Mouse (Mus musculus) spleen, adult 2 months (tissue): Measurements from ENCODE around the gene Sema5a. TPM values are rescaled to one million over a fixed set of nuclear protein-coding genes. Genes with fewer than 3 reads are reported as not detected.
A peak's percentile ranks its signal among the peaks of the same experiment; 100 is the strongest.
"Not testable (repeated sequence)": the region's sequence is repeated elsewhere in the genome, so short reads cannot be mapped to it uniquely, and the experiment has no call there.

Source experiments
- DNase-seq, 2 experiments: peaks; one replicate each; pipeline versions ENCODE4 v3.0.0 to v3.0.0-alpha.2; 2012 to 2021; ENCODE audit warnings: low spot score in 2 of 2, low read depth in 1 of 2
- H3K27ac ChIP-seq: fragments of 200-500 bp; 2 replicates; pipeline ENCODE4 v1.5.1; 2012; ENCODE audit warnings: low read length, inconsistent platforms; ENCODE audit not compliant: insufficient read depth
- H3K27me3 ChIP-seq: fragments of 200-500 bp; 2 replicates; pipeline ENCODE4 v1.6.1; 2012; ENCODE audit warnings: mild to moderate bottlenecking, moderate library complexity, low read length, inconsistent platforms; ENCODE audit not compliant: control insufficient read depth, insufficient read depth
- H3K36me3 ChIP-seq: fragments of 200-500 bp; 2 replicates; pipeline ENCODE4 v1.6.1; 2012; ENCODE audit warnings: mild to moderate bottlenecking, low read length, inconsistent platforms; ENCODE audit not compliant: control insufficient read depth, insufficient read depth
- H3K4me1 ChIP-seq: fragments of 200-500 bp; 2 replicates; pipeline ENCODE4 v1.6.1; 2011; ENCODE audit warnings: inconsistent platforms; ENCODE audit not compliant: control insufficient read depth, insufficient read depth, insufficient read length
- H3K4me3 ChIP-seq: fragments of 200-500 bp; 2 replicates; pipeline ENCODE4 v1.5.1; 2011; ENCODE audit warnings: mild to moderate bottlenecking, inconsistent platforms; ENCODE audit not compliant: insufficient read depth, insufficient read length; ENCODE audit errors: extremely low read depth
- CTCF ChIP-seq: fragments of 200-500 bp; IDR thresholded peaks from 2 replicates; pipeline ENCODE4 v1.5.1; 2011; ENCODE audit warnings: mild to moderate bottlenecking, inconsistent platforms; ENCODE audit not compliant: insufficient read depth, insufficient read length, insufficient replicate concordance; ENCODE audit errors: extremely low read depth
- POLR2A ChIP-seq: fragments of 200-500 bp; IDR thresholded peaks from 2 replicates; pipeline ENCODE4 v1.6.1; 2011; ENCODE audit warnings: low read depth, low read length, inconsistent platforms
- WGBS: fragments of 180-500 bp; shearing (Covaris S2); methylation state at CpG from one replicate; pipeline ENCODE4 v1.1.7; 2018; 5-methylcytosine and 5-hydroxymethylcytosine counted together
- polyA plus RNA-seq: library from polyadenylated mRNA; depleted of rRNA; stranded (reverse); fragments of >200 nt; gene quantifications from 2 replicates; pipeline ENCODE4 v1.2.3, GENCODE M21; 2012; rRNA removed

Gene Sema5a
- polyA plus RNA-seq: 5.4 and 8.2 TPM in 2 replicates

DNA sequence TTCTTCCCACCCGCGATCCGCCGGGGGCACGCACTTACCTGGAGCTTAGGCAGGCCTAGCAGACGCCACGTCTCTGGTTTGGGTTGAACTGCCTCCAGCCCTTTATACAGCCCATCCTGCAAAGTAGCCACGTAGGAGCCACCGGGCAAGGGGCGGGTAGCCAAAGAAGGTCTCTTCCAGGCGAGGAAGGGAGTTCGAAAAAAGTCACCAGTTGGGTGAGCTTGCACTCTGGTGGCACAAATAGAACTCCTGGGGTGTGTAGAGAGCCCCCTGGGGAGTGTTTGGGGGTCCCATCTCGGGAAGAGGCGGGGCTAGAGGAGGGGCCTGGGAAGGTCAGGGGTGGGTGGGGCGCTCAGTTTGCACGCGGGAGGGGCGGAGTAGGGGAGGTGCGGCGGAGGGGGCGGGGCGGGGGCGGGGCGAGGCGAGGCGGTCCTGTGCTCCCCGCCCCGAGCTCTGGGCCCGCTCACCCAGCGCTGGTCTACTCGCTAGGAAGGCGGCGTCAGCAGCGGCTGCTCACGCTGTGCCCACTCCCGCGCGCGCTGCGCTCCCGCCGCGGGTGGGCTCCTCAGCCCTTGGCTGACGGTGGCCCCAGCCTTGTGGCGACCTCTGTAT is at the start of gene Sema5a:
Gene Sema5a, plus strand, starts transcription at position 467 of the 612 bp plus-strand sequence.
- Histone ChIP-seq H3K4me3 (peak within 1 kb of the TSS; percentile 57), H3K27me3 (peaks cover 4% of the 10 kb centered on the region), H3K27ac (peak within 1 kb of the TSS; percentile 57), H3K36me3 (no peaks in the 10 kb centered on the region), H3K4me1 (no peaks in the 10 kb centered on the region)
- DNase-seq: peak in 1 of 2 experiments; percentile 26
- TF ChIP-seq CTCF (no peak), POLR2A (no peak)
- WGBS: 4% methylated on average over 27 of the region's 45 CpGs

DNA sequence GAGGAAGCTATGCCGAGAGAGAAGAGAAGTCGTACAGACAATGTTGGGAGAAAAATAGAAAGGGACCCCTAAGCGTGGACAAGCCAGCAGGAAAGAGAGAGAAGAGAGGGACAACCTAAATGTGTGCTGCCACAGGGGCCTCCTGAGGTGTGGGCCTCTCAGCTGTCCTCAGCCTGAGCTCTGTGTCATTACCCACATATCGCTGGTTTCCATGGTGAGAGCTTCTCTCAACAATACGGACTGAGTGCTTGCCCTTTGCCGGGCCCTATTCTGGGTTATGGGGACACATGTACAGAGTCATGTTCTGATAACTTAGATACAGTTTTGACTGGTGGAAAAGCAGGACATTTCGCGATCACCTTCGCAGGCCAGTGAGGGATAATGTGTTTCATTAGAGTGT is 46.5 kb upstream of the Sema5a start:
- Histone ChIP-seq H3K27ac (no peak overlapping the region), H3K27me3 (no peaks in the 10 kb centered on the region), H3K4me3 (no peak overlapping the region), H3K36me3 (no peaks in the 10 kb centered on the region), H3K4me1 (no peaks in the 10 kb centered on the region)
- no peak for DNase-seq
- TF ChIP-seq CTCF: no peak
- no peak for TF ChIP-seq POLR2A
- WGBS: 89% methylated on average over 9 of the region's 9 CpGs

DNA sequence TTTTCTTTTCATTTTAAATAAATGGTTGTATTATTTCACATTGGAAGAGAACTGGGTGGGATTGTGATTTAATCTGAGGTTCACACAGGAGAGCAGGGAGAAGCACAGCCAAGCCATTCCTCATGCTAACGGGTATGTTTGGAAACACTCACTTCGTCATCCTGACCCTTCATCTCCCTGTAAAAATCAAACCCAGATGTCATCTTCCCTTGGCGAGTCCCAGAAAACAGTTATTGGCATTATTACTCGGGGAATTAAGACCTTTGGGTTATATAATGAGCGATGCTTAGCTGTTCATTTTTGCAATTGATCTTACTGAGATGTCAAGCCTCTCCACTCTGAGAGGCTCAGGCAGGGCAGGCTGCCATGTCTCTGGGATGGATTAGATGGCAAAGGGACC is 46.0 kb upstream of the Sema5a start:
- TF ChIP-seq CTCF: no peak
- no peak for TF ChIP-seq POLR2A
- WGBS: 89% methylated on average over 5 of the region's 5 CpGs
- Histone ChIP-seq H3K27me3 (no peaks in the 10 kb centered on the region), H3K4me3 (no peak overlapping the region), H3K4me1 (no peaks in the 10 kb centered on the region), H3K27ac (no peak overlapping the region), H3K36me3 (no peaks in the 10 kb centered on the region)
- DNase-seq: no peak

DNA sequence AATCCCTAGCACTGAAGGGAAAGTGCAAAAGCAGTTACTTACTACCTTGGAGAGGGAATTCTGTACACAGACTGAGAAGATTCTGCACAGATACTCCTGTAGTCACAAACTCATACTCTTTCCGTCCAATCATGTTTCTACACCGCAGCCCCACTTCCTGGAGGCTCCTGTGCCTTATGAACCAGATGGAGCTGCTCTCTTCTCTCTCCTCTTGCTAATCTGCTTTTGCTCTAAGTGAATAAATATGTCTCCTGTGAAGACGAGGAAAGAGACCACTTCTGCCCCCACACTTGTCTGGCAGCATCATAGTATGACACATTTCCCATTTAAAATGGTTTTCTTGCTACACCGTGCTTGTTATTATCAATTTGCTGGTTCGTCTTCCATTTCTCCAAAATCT is 41.4 kb upstream of the Sema5a start:
- TF ChIP-seq CTCF (no peak), POLR2A (no peak)
- DNase-seq: no peak
- no peaks in the 10 kb centered on the region for H3K36me3 ChIP-seq
- H3K27me3 ChIP-seq: no peaks in the 10 kb centered on the region
- no peaks in the 10 kb centered on the region for H3K4me1 ChIP-seq
- WGBS: 82% methylated on average over 5 of the region's 5 CpGs
- no peak overlapping the region for H3K4me3 ChIP-seq
- H3K27ac ChIP-seq: no peak overlapping the region

DNA sequence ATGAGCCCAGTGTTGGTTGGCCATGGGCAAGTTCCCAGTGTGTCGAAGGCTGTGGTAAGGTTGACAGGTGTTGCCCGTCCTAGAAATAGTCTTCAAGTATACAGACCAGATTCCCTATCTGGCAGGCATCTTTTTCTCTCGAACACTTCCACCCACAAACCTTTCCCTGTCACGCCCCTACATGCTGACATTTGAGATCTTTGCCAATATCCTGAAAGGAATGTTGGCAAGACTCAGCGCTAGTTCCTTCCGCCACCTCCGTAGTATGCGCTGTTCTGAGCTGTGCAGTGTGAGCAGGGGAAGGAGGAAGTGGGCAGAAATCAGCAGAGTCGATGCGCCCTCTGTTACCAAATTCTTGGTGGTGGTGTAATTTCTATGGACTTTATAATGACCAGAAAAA is 39.7 kb upstream of the Sema5a start:
- H3K36me3 ChIP-seq: no peaks in the 10 kb centered on the region
- WGBS: 87% methylated on average over 10 of the region's 10 CpGs
- TF ChIP-seq CTCF (no peak), POLR2A (no peak)
- no peaks in the 10 kb centered on the region for H3K4me1 ChIP-seq
- no peak for DNase-seq
- no peak overlapping the region for H3K4me3 ChIP-seq
- no peak overlapping the region for H3K27ac ChIP-seq
- H3K27me3 ChIP-seq: no peaks in the 10 kb centered on the region

DNA sequence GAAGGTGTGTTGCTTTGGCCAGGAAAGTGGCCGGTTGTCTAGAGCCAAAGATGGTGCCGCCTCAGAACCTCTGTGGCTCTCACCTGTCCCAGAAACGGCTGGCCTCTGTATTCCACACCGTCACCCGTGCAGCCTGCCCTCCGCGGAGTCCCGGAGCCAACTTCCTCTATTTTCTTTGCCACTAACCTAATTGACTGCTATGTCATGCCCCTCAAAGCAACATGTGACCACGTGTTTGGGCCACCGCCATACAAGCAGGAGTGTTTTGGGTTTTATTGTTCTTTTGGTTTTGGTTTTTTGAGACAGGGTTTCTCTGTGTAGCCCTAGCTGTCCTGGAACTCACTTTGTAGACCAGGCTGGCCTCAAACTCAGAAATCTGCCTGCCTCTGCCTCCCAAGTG is 29.9 kb upstream of the Sema5a start:
- not testable (repeated sequence) for H3K27me3 ChIP-seq, H3K4me1 ChIP-seq, H3K4me3 ChIP-seq, H3K27ac ChIP-seq, DNase-seq, H3K36me3 ChIP-seq
- 63% methylated on average over 10 of the region's 10 CpGs for WGBS

DNA sequence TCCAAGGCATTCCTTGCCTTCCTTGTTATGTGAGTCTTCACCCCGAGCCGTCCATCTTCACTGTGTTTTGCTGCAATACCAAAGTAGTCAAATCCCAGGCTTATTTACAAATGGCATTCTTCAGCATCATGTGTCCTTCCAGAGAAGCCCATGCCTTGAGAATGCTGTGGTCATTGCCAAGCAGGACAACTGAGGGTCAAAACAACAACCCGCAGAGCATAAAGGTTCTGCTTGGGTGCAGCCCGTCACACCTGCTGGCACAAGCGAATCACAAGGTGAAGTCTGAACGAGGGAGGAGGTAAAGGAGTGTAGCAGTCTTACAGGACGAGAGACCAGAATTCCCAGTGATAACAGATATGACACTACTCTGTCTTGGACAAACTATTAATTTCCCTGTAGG is 21.6 kb upstream of the Sema5a start:
- no peak for DNase-seq
- Histone ChIP-seq H3K36me3 (no peaks in the 10 kb centered on the region), H3K4me1 (no peaks in the 10 kb centered on the region), H3K27me3 (no peaks in the 10 kb centered on the region), H3K4me3 (no peak overlapping the region), H3K27ac (no peak overlapping the region)
- WGBS: 90% methylated on average over 7 of the region's 7 CpGs
- TF ChIP-seq CTCF (no peak), POLR2A (no peak)
